Mouse (Mus musculus) lung, adult 2 months (tissue): ENCODE measurements around the gene Nxph3.

ENCODE experiments used
- CTCF ChIP-seq: fragments of 200-500 bp; IDR thresholded peaks from 2 replicates; pipeline ENCODE4 v1.5.1; 2011; ENCODE audit warnings: mild to moderate bottlenecking, low read length, control low read depth; ENCODE audit not compliant: insufficient read depth
- POLR2A ChIP-seq: fragments of 200-500 bp; IDR thresholded peaks from 2 replicates; pipeline ENCODE4 v1.6.1; 2011; ENCODE audit warnings: low read depth, mild to moderate bottlenecking, control low read depth, low read length, borderline replicate concordance; ENCODE audit errors: extremely low read depth

- TF ChIP-seq POLR2A (no peak), CTCF (no peak)
These were observed 41.4 kb downstream of the Nxph3 start for GRCm38 (mm10) chr11:95472942-95473341.
